Comparison of ENCODE assay signal across 12 mouse cellular contexts in genomic region chr8:119825950-119826730, GRCm38 (mm10). TPM values are rescaled to one million over a fixed set of nuclear protein-coding genes. Genes with fewer than 3 reads are reported as not detected.
DNase-seq lines count a peak whose midpoint lies in the region; ATAC-seq lines count a peak whose summit lies in the region.
"Had no signal": no experiment of that assay in that cellular context is flagged by ENCODE, and none has a peak within 500 bp of the region (broad histone marks: within the 10 kb centered on the region; RNA-seq: fewer than 3 reads in every experiment).

No protein-coding gene starts in this region.

- peak overlapping the region; percentile 48 for H3K27ac ChIP-seq in heart, embryonic 13.5 days (replicated peaks)
- H3K27ac ChIP-seq in neural tube, embryonic 11.5 days (ENCODE audit: low read depth, low read length) = no peak overlapping the region
- H3K27ac ChIP-seq in neural tube, embryonic 15.5 days (replicated peaks) = no peak overlapping the region
- peak overlapping the region; percentile 18; the same call in 1 of the 2 replicates for H3K27ac ChIP-seq in liver, embryonic 12.5 days
- peak overlapping the region; percentile 79; the same call in 1 of the 2 replicates for H3K27ac ChIP-seq in stomach, embryonic 15.5 days
- no peak overlapping the region for H3K27ac ChIP-seq in hindbrain, embryonic 13.5 days
- H3K27ac ChIP-seq: embryonic facial prominence, embryonic 12.5 days; kidney, postnatal 0 days had no signal

- intact Hi-C loops in heart, postnatal 14 days (cut with DNase I) = loop anchor here (2.0 kb wide), 1 partner anchor 27 kb away; no protein-coding TSS in a partner anchor
- intact Hi-C loops in left cerebral cortex, postnatal 25 days (cut with DNase I) = no loop called here

- H3K36me3 ChIP-seq in heart, embryonic 13.5 days = peaks cover 16% of the 10 kb centered on the region
- peaks cover 2% of the 10 kb centered on the region; the same call in 1 of the 2 replicates for H3K36me3 ChIP-seq in neural tube, embryonic 11.5 days (ENCODE audit: control insufficient read depth, insufficient read depth, low read length)
- peaks cover 15% of the 10 kb centered on the region for H3K36me3 ChIP-seq in neural tube, embryonic 15.5 days
- peaks cover 15% of the 10 kb centered on the region for H3K36me3 ChIP-seq in liver, embryonic 12.5 days
- H3K36me3 ChIP-seq in stomach, embryonic 15.5 days = peaks cover 12% of the 10 kb centered on the region
- H3K36me3 ChIP-seq in hindbrain, embryonic 13.5 days = peaks cover 17% of the 10 kb centered on the region

- no peak for DNase-seq in heart, postnatal 14 days
- DNase-seq in neural tube, embryonic 11.5 days (ENCODE audit: low spot score) = no peak
- no peak for DNase-seq in left cerebral cortex, postnatal 25 days (ENCODE audit: low spot score in 2 of 2)
- DNase-seq: thymus, adult 18-20 months had no signal

- H3K9me3 ChIP-seq in heart, embryonic 13.5 days = no peaks in the 10 kb centered on the region
- H3K9me3 ChIP-seq in neural tube, embryonic 11.5 days (ENCODE audit: control insufficient read depth, low read length) = no peaks in the 10 kb centered on the region
- H3K9me3 ChIP-seq in neural tube, embryonic 15.5 days (replicated peaks) = no peaks in the 10 kb centered on the region
- H3K9me3 ChIP-seq in liver, embryonic 12.5 days (replicated peaks) = no peaks in the 10 kb centered on the region
- H3K9me3 ChIP-seq in stomach, embryonic 15.5 days = no peaks in the 10 kb centered on the region
- H3K9me3 ChIP-seq in hindbrain, embryonic 13.5 days = no peaks in the 10 kb centered on the region
- H3K9me3 ChIP-seq: embryonic facial prominence, embryonic 12.5 days had no signal

- no peak overlapping the region for H3K4me3 ChIP-seq in heart, embryonic 13.5 days
- H3K4me3 ChIP-seq in neural tube, embryonic 11.5 days (ENCODE audit: low read depth, low read length) = no peak overlapping the region
- H3K4me3 ChIP-seq in neural tube, embryonic 15.5 days (replicated peaks) = no peak overlapping the region
- no peak overlapping the region for H3K4me3 ChIP-seq in liver, embryonic 12.5 days
- H3K4me3 ChIP-seq in stomach, embryonic 15.5 days (replicated peaks) = no peak overlapping the region
- H3K4me3 ChIP-seq in hindbrain, embryonic 13.5 days = no peak overlapping the region
- H3K4me3 ChIP-seq: embryonic facial prominence, embryonic 12.5 days had no signal

- H3K4me1 ChIP-seq in heart, embryonic 13.5 days = peaks cover 62% of the 10 kb centered on the region
- peaks cover 42% of the 10 kb centered on the region for H3K4me1 ChIP-seq in neural tube, embryonic 11.5 days (ENCODE audit: control insufficient read depth, insufficient read depth, low read length)
- peaks cover 64% of the 10 kb centered on the region for H3K4me1 ChIP-seq in neural tube, embryonic 15.5 days
- peaks cover 67% of the 10 kb centered on the region for H3K4me1 ChIP-seq in liver, embryonic 12.5 days
- H3K4me1 ChIP-seq in stomach, embryonic 15.5 days = peaks cover 64% of the 10 kb centered on the region
- H3K4me1 ChIP-seq in hindbrain, embryonic 13.5 days (replicated peaks) = peaks cover 66% of the 10 kb centered on the region

- no peak for ATAC-seq in heart, embryonic 13.5 days (ENCODE audit: extremely low read depth, insufficient number of reproducible peaks, low FRiP score, low TSS enrichment)
- no peak for ATAC-seq in neural tube, embryonic 11.5 days (ENCODE audit: insufficient read depth, low FRiP score, low TSS enrichment)
- ATAC-seq in neural tube, embryonic 15.5 days (ENCODE audit: low FRiP score) = no peak
- no peak; the same call in 1 of the 2 replicates for ATAC-seq in liver, embryonic 12.5 days
- no peak for ATAC-seq in stomach, embryonic 15.5 days (ENCODE audit: insufficient read depth, low FRiP score, low read depth)
- ATAC-seq in hindbrain, embryonic 13.5 days (ENCODE audit: low FRiP score) = no peak
- ATAC-seq: forebrain, embryonic 16.5 days had no signal

- H3K9ac ChIP-seq in heart, embryonic 13.5 days = peak overlapping the region; percentile 33
- H3K9ac ChIP-seq in neural tube, embryonic 11.5 days (ENCODE audit: low read length) = peak overlapping the region; percentile 29; the same call in 1 of the 2 replicates
- no peak overlapping the region for H3K9ac ChIP-seq in neural tube, embryonic 15.5 days (replicated peaks)
- no peak overlapping the region for H3K9ac ChIP-seq in liver, embryonic 12.5 days
- no peak overlapping the region for H3K9ac ChIP-seq in stomach, embryonic 15.5 days
- H3K9ac ChIP-seq in hindbrain, embryonic 13.5 days = no peak overlapping the region
- H3K9ac ChIP-seq: embryonic facial prominence, embryonic 12.5 days had no signal

- 55% methylated on average over 19 of the region's 19 CpGs for WGBS in heart, embryonic 13.5 days
- WGBS in neural tube, embryonic 11.5 days = 89% methylated on average over 19 of the region's 19 CpGs
- WGBS in neural tube, embryonic 15.5 days = 84% methylated on average over 19 of the region's 19 CpGs
- 24% methylated on average over 19 of the region's 19 CpGs for WGBS in liver, embryonic 12.5 days (ENCODE audit: insufficient replicate concordance)
- 75% methylated on average over 19 of the region's 19 CpGs for WGBS in stomach, embryonic 15.5 days
- WGBS in hindbrain, embryonic 13.5 days = 89% methylated on average over 19 of the region's 19 CpGs

- H3K4me2 ChIP-seq in heart, embryonic 13.5 days = no peak overlapping the region
- H3K4me2 ChIP-seq in neural tube, embryonic 11.5 days (ENCODE audit: low read depth) = no peak overlapping the region
- H3K4me2 ChIP-seq in neural tube, embryonic 15.5 days = no peak overlapping the region
- peak overlapping the region; percentile 41; the same call in 1 of the 2 replicates for H3K4me2 ChIP-seq in liver, embryonic 12.5 days
- no peak overlapping the region for H3K4me2 ChIP-seq in stomach, embryonic 15.5 days
- H3K4me2 ChIP-seq in hindbrain, embryonic 13.5 days = no peak overlapping the region
- H3K4me2 ChIP-seq: embryonic facial prominence, embryonic 12.5 days had no signal

- no peaks in the 10 kb centered on the region for H3K27me3 ChIP-seq in heart, embryonic 13.5 days (replicated peaks)
- no peaks in the 10 kb centered on the region for H3K27me3 ChIP-seq in neural tube, embryonic 11.5 days (ENCODE audit: control insufficient read depth, insufficient read depth, low read length)
- no peaks in the 10 kb centered on the region for H3K27me3 ChIP-seq in neural tube, embryonic 15.5 days (replicated peaks)
- H3K27me3 ChIP-seq in liver, embryonic 12.5 days (replicated peaks) = no peaks in the 10 kb centered on the region
- H3K27me3 ChIP-seq in stomach, embryonic 15.5 days (replicated peaks) = no peaks in the 10 kb centered on the region
- H3K27me3 ChIP-seq in hindbrain, embryonic 13.5 days = no peaks in the 10 kb centered on the region
- H3K27me3 ChIP-seq: embryonic facial prominence, embryonic 12.5 days had no signal

RNA-seq across cellular contexts. Expression of gene Cotl1, which starts 14.2 kb away (rescaled TPM):
- 40.2 and 51.4 TPM in 2 replicates for polyA plus RNA-seq in heart, embryonic 13.5 days (2015; fragmentation: Nextera tagmentation; extraction: Ambion mirVana)
- total RNA-seq in heart, postnatal 14 days (2021) = 10 to 100 TPM; 26.1 to 29.3 TPM
- polyA plus RNA-seq in neural tube, embryonic 11.5 days (2014; fragmentation: Nextera tagmentation; extraction: Ambion mirVana) = 574 and 631 TPM in 2 replicates
- polyA plus RNA-seq in neural tube, embryonic 15.5 days (2015; fragmentation: Nextera tagmentation; extraction: Ambion mirVana) = 104 and 158 TPM in 2 replicates
- 46.5 and 49.5 TPM in 2 replicates for polyA plus RNA-seq in liver, embryonic 12.5 days (2016; fragmentation: Nextera tagmentation; extraction: Ambion mirVana)
- 119 and 135 TPM in 2 replicates for polyA plus RNA-seq in stomach, embryonic 15.5 days (2015; fragmentation: Nextera tagmentation; extraction: Ambion mirVana)
- 98.1 and 106 TPM in 2 replicates for polyA plus RNA-seq in hindbrain, embryonic 13.5 days (2015; fragmentation: Nextera tagmentation; extraction: Ambion mirVana)
- 10 to 100 TPM; 57.2 to 62.6 TPM for total RNA-seq in left cerebral cortex, postnatal 25 days (2021)

RNA-seq across cellular contexts. Expression of gene Klhl36, which starts 35.9 kb away (rescaled TPM):
- polyA plus RNA-seq in heart, embryonic 13.5 days (2015; fragmentation: Nextera tagmentation; extraction: Ambion mirVana) = 10.1 and 10.9 TPM in 2 replicates
- total RNA-seq in heart, postnatal 14 days (2021) = 1 to 10 TPM; 3.7 TPM
- polyA plus RNA-seq in neural tube, embryonic 11.5 days (2014; fragmentation: Nextera tagmentation; extraction: Ambion mirVana) = 7.8 and 8.9 TPM in 2 replicates
- 16.5 and 17.4 TPM in 2 replicates for polyA plus RNA-seq in neural tube, embryonic 15.5 days (2015; fragmentation: Nextera tagmentation; extraction: Ambion mirVana)
- 7.0 and 7.7 TPM in 2 replicates for polyA plus RNA-seq in liver, embryonic 12.5 days (2016; fragmentation: Nextera tagmentation; extraction: Ambion mirVana)
- 12.3 and 12.8 TPM in 2 replicates for polyA plus RNA-seq in stomach, embryonic 15.5 days (2015; fragmentation: Nextera tagmentation; extraction: Ambion mirVana)
- 14.6 and 14.8 TPM in 2 replicates for polyA plus RNA-seq in hindbrain, embryonic 13.5 days (2015; fragmentation: Nextera tagmentation; extraction: Ambion mirVana)
- 1 to 10 TPM; 5.4 to 6.0 TPM for total RNA-seq in left cerebral cortex, postnatal 25 days (2021)

RNA-seq across cellular contexts. Expression of gene Tldc1, which starts 47.9 kb away (rescaled TPM):
- polyA plus RNA-seq in heart, embryonic 13.5 days (2015; fragmentation: Nextera tagmentation; extraction: Ambion mirVana) = 14.3 and 14.6 TPM in 2 replicates
- total RNA-seq in heart, postnatal 14 days (2021) = 10 to 100 TPM; 11.6 to 14.6 TPM
- polyA plus RNA-seq in neural tube, embryonic 11.5 days (2014; fragmentation: Nextera tagmentation; extraction: Ambion mirVana) = 10.3 and 11.1 TPM in 2 replicates
- polyA plus RNA-seq in neural tube, embryonic 15.5 days (2015; fragmentation: Nextera tagmentation; extraction: Ambion mirVana) = 10.0 and 12.0 TPM in 2 replicates
- 6.1 and 6.7 TPM in 2 replicates for polyA plus RNA-seq in liver, embryonic 12.5 days (2016; fragmentation: Nextera tagmentation; extraction: Ambion mirVana)
- 12.9 and 13.8 TPM in 2 replicates for polyA plus RNA-seq in stomach, embryonic 15.5 days (2015; fragmentation: Nextera tagmentation; extraction: Ambion mirVana)
- 11.8 and 12.8 TPM in 2 replicates for polyA plus RNA-seq in hindbrain, embryonic 13.5 days (2015; fragmentation: Nextera tagmentation; extraction: Ambion mirVana)
- 10 to 100 TPM; 17.0 to 17.4 TPM for total RNA-seq in left cerebral cortex, postnatal 25 days (2021)

Comparison
In these comparisons a context has a peak if more than half of its experiments do, and no peak if none do; other contexts are left out.
1. H3K9ac ChIP-seq: peak in heart, embryonic 13.5 days (single experiment) and neural tube, embryonic 11.5 days (single experiment); none in neural tube, embryonic 15.5 days (single experiment), liver, embryonic 12.5 days (single experiment), stomach, embryonic 15.5 days (single experiment) and hindbrain, embryonic 13.5 days (single experiment).
2. H3K27ac ChIP-seq: peak in heart, embryonic 13.5 days (single experiment), liver, embryonic 12.5 days (single experiment) and stomach, embryonic 15.5 days (single experiment); none in neural tube, embryonic 11.5 days (single experiment), neural tube, embryonic 15.5 days (single experiment) and hindbrain, embryonic 13.5 days (single experiment).